Mouse (Mus musculus) c-Kit-positive CD71-positive TER-119-positive erythroid progenitor cells, embryonic 14.5 days (primary cell): ENCODE data around the gene Susd1.

Experiments
- DNase-seq: peaks from one replicate; pipeline ENCODE4 v3.0.0-alpha.2; 2013; ENCODE audit warnings: low spot score

Susd1 gene

GRCm38 (mm10) chr4:59340046-59340445 lies 98.4 kb downstream of the Susd1 start:
- DNase-seq: no peak

GRCm38 (mm10) chr4:59338896-59339535 lies 99.4 kb downstream of the Susd1 start:
- DNase-seq: no peak

- no peak for DNase-seq
Observed at GRCm38 (mm10) chr4:59337533-59337885, 100.9 kb downstream of the Susd1 start.

GRCm38 (mm10) chr4:59336846-59337532 lies 101.4 kb downstream of the Susd1 start:
- no peak for DNase-seq

GRCm38 (mm10) chr4:59336439-59336809 lies 102.0 kb downstream of the Susd1 start:
- DNase-seq: no peak

GRCm38 (mm10) chr4:59335616-59336438 lies 102.6 kb downstream of the Susd1 start:
- DNase-seq: no peak

GRCm38 (mm10) chr4:59335101-59335500 lies 103.3 kb downstream of the Susd1 start:
- DNase-seq: no peak

GRCm38 (mm10) chr4:59334236-59334635 lies 104.2 kb downstream of the Susd1 start:
- no peak for DNase-seq

- no peak for DNase-seq
Observed at GRCm38 (mm10) chr4:59333424-59333895, 105.0 kb downstream of the Susd1 start.

- no peak for DNase-seq
Observed at GRCm38 (mm10) chr4:59332691-59333423, 105.6 kb downstream of the Susd1 start.

- no peak for DNase-seq
Observed at GRCm38 (mm10) chr4:59332089-59332488, 106.3 kb downstream of the Susd1 start.

GRCm38 (mm10) chr4:59331633-59332032 lies 106.8 kb downstream of the Susd1 start:
- peak; percentile 19 for DNase-seq

GRCm38 (mm10) chr4:59330961-59331604 lies 107.3 kb downstream of the Susd1 start:
- DNase-seq: no peak

GRCm38 (mm10) chr4:59329461-59330304 lies 108.8 kb downstream of the Susd1 start:
- no peak for DNase-seq

GRCm38 (mm10) chr4:59328821-59329220 lies 109.6 kb downstream of the Susd1 start:
- DNase-seq: no peak

GRCm38 (mm10) chr4:59327986-59328385 lies 110.4 kb downstream of the Susd1 start:
- no peak for DNase-seq

GRCm38 (mm10) chr4:59326031-59326760 lies 112.2 kb downstream of the Susd1 start:
- DNase-seq: no peak

GRCm38 (mm10) chr4:59324317-59324716 lies 114.1 kb downstream of the Susd1 start:
- DNase-seq: peak; percentile 48

GRCm38 (mm10) chr4:59323231-59323651 lies 115.2 kb downstream of the Susd1 start:
- DNase-seq: no peak

- no peak for DNase-seq
Observed at GRCm38 (mm10) chr4:59322733-59323132, 115.7 kb downstream of the Susd1 start.
